Mouse (Mus musculus): ENCODE data around the gene Atg3. TPM values are rescaled to one million over a fixed set of nuclear protein-coding genes. Genes with fewer than 3 reads are reported as not detected.
A peak's percentile ranks its signal among the peaks of the same experiment; 100 is the strongest.

Gene Atg3
- 38.8 and 39.2 TPM in 2 replicates for polyA plus RNA-seq (2015; fragmentation: Nextera tagmentation; extraction: Ambion mirVana)

- ATAC-seq (ENCODE audit: low FRiP score, low TSS enrichment) (peak; percentile 97), DNase-seq (ENCODE audit: low spot score) (peak; percentile 97)
- peak within 1 kb of the TSS; percentile 87 for H3K4me3 ChIP-seq (ENCODE audit: low read depth, low read length)
- no peaks in the 10 kb centered on the region for H3K4me1 ChIP-seq (replicated peaks; ENCODE audit: control insufficient read depth, insufficient read depth)
- H3K9ac ChIP-seq (ENCODE audit: low read length), result peak within 1 kb of the TSS; percentile 92
- 1% methylated on average over 61 of the region's 64 CpGs for whole genome bisulfite sequencing
- H3K36me3 ChIP-seq (ENCODE audit: control insufficient read depth, insufficient read depth, low read length), result no peaks in the 10 kb centered on the region
- TF ChIP-seq CTCF (IDR thresholded peaks at IDR 0.05; ENCODE audit: low read depth) (no peak), EP300 (optimal IDR thresholded peaks at IDR 0.05) (peak; percentile 56)
- no peaks in the 10 kb centered on the region for H3K27me3 ChIP-seq (ENCODE audit: control insufficient read depth, insufficient read depth, low read length)
- no peaks in the 10 kb centered on the region for H3K9me3 ChIP-seq (ENCODE audit: control insufficient read depth, low read length)
- peak within 1 kb of the TSS; percentile 82 for H3K4me2 ChIP-seq (replicated peaks; ENCODE audit: low read depth)
- H3K27ac ChIP-seq (replicated peaks), result peak within 1 kb of the TSS; percentile 97
These were observed at the start of gene Atg3, which contains the start of gene Slc35a5 for GRCm38 (mm10) chr16:45158522-45159388. Atg3 (plus strand) TSS chr16:45158785. Slc35a5 (minus strand) TSS chr16:45158706.

GRCm38 (mm10) chr16:45110498-45110897 is 48.1 kb upstream of the Atg3 start:
- Histone ChIP-seq H3K27ac (replicated peaks) (no peak overlapping the region), H3K9me3 (ENCODE audit: control insufficient read depth, low read length) (no peaks in the 10 kb centered on the region), H3K4me1 (replicated peaks; ENCODE audit: control insufficient read depth, insufficient read depth) (no peaks in the 10 kb centered on the region), H3K36me3 (ENCODE audit: control insufficient read depth, insufficient read depth, low read length) (no peaks in the 10 kb centered on the region), H3K9ac (ENCODE audit: low read length) (no peak overlapping the region), H3K27me3 (ENCODE audit: control insufficient read depth, insufficient read depth, low read length) (no peaks in the 10 kb centered on the region), H3K4me3 (ENCODE audit: low read depth, low read length) (no peak overlapping the region), H3K4me2 (replicated peaks; ENCODE audit: low read depth) (no peak overlapping the region)
- WGBS, result 15% methylated on average over 4 of the region's 4 CpGs
- ATAC-seq (ENCODE audit: low FRiP score, low TSS enrichment), result peak; percentile 80
- TF ChIP-seq CTCF (IDR thresholded peaks at IDR 0.05; ENCODE audit: low read depth) (no peak), EP300 (optimal IDR thresholded peaks at IDR 0.05) (no peak)
- DNase-seq (ENCODE audit: low spot score), result peak; percentile 41

GRCm38 (mm10) chr16:45117200-45117599 is 41.4 kb upstream of the Atg3 start:
- TF ChIP-seq EP300 (optimal IDR thresholded peaks at IDR 0.05) (no peak), CTCF (IDR thresholded peaks at IDR 0.05; ENCODE audit: low read depth) (no peak)
- Histone ChIP-seq H3K4me3 (ENCODE audit: low read depth, low read length) (no peak overlapping the region), H3K4me2 (replicated peaks; ENCODE audit: low read depth) (no peak overlapping the region), H3K36me3 (ENCODE audit: control insufficient read depth, insufficient read depth, low read length) (0 out of 2 replicates have a peak, but pooled peaks cover 2% of the 10 kb centered on the region), H3K9me3 (ENCODE audit: control insufficient read depth, low read length) (no peaks in the 10 kb centered on the region), H3K4me1 (replicated peaks; ENCODE audit: control insufficient read depth, insufficient read depth) (no peaks in the 10 kb centered on the region), H3K27me3 (ENCODE audit: control insufficient read depth, insufficient read depth, low read length) (no peaks in the 10 kb centered on the region), H3K9ac (ENCODE audit: low read length) (no peak overlapping the region), H3K27ac (replicated peaks) (no peak overlapping the region)
- WGBS, result 92% methylated on average over 3 of the region's 3 CpGs
- DNase-seq (ENCODE audit: low spot score) (no peak), ATAC-seq (ENCODE audit: low FRiP score, low TSS enrichment) (no peak)

GRCm38 (mm10) chr16:45118760-45119159 is 39.8 kb upstream of the Atg3 start:
- no peaks in the 10 kb centered on the region for H3K9me3 ChIP-seq (ENCODE audit: control insufficient read depth, low read length)
- H3K36me3 ChIP-seq (ENCODE audit: control insufficient read depth, insufficient read depth, low read length), result 0 out of 2 replicates have a peak, but pooled peaks cover 2% of the 10 kb centered on the region
- no peak for ATAC-seq (ENCODE audit: low FRiP score, low TSS enrichment)
- H3K9ac ChIP-seq (ENCODE audit: low read length), result no peak overlapping the region
- H3K4me2 ChIP-seq (replicated peaks; ENCODE audit: low read depth), result no peak overlapping the region
- WGBS, result 62% methylated on average over 3 of the region's 3 CpGs
- DNase-seq (ENCODE audit: low spot score), result no peak
- no peak overlapping the region for H3K4me3 ChIP-seq (ENCODE audit: low read depth, low read length)
- H3K27ac ChIP-seq (replicated peaks), result no peak overlapping the region
- no peaks in the 10 kb centered on the region for H3K27me3 ChIP-seq (ENCODE audit: control insufficient read depth, insufficient read depth, low read length)
- no peaks in the 10 kb centered on the region for H3K4me1 ChIP-seq (replicated peaks; ENCODE audit: control insufficient read depth, insufficient read depth)
- TF ChIP-seq CTCF (IDR thresholded peaks at IDR 0.05; ENCODE audit: low read depth) (no peak), EP300 (optimal IDR thresholded peaks at IDR 0.05) (no peak)

GRCm38 (mm10) chr16:45120844-45121425 is 37.6 kb upstream of the Atg3 start:
- H3K9ac ChIP-seq (ENCODE audit: low read length), result no peak overlapping the region
- DNase-seq (ENCODE audit: low spot score), result peak; percentile 22
- no peak for ATAC-seq (ENCODE audit: low FRiP score, low TSS enrichment)
- H3K4me2 ChIP-seq (replicated peaks; ENCODE audit: low read depth), result no peak overlapping the region
- H3K9me3 ChIP-seq (ENCODE audit: control insufficient read depth, low read length), result no peaks in the 10 kb centered on the region
- no peak overlapping the region for H3K27ac ChIP-seq (replicated peaks)
- H3K4me1 ChIP-seq (replicated peaks; ENCODE audit: control insufficient read depth, insufficient read depth), result no peaks in the 10 kb centered on the region
- H3K27me3 ChIP-seq (ENCODE audit: control insufficient read depth, insufficient read depth, low read length), result no peaks in the 10 kb centered on the region
- WGBS, result 47% methylated on average over 5 of the region's 5 CpGs
- no peak for TF ChIP-seq CTCF (IDR thresholded peaks at IDR 0.05; ENCODE audit: low read depth)
- no peak for TF ChIP-seq EP300 (optimal IDR thresholded peaks at IDR 0.05)
- H3K36me3 ChIP-seq (ENCODE audit: control insufficient read depth, insufficient read depth, low read length), result 0 out of 2 replicates have a peak, but pooled peaks cover 2% of the 10 kb centered on the region
- no peak overlapping the region for H3K4me3 ChIP-seq (ENCODE audit: low read depth, low read length)

Data from stomach, postnatal 0 days (tissue).